Mouse (Mus musculus) bone marrow, adult 2 months (tissue): ENCODE results near the gene Fam124a.

Experiments used
- CTCF ChIP-seq: fragments of 200-500 bp; IDR thresholded peaks from 2 replicates; pipeline ENCODE4 v1.5.1; 2011; ENCODE audit warnings: low read length, control low read depth; ENCODE audit not compliant: control insufficient read depth, insufficient read depth
- POLR2A ChIP-seq: fragments of 200-500 bp; IDR thresholded peaks from 2 replicates; pipeline ENCODE4 v1.6.1; 2011; ENCODE audit warnings: low read depth, mild to moderate bottlenecking, control low read depth, low read length, borderline replicate concordance; ENCODE audit not compliant: control insufficient read depth

DNA sequence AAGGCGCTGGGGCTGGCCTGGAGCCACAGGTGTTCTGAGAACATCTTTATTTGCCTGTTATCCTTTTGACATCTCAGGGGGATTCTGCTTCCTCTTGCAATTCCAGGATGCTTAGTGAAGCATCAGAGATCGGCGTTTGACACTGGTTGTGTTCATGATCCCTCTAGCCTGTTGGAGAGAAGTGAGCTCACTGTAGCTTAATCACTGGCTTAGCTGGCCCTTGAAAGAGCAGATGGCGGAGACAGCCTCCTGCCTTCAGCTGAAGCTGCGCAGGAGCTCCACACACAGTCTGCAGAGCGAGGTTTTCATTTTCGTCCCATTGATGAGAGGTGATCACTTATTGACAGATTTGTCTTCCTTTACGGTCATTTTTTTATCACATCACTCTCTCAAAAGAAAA, 20.3 kb downstream of the Fam124a start:
- TF ChIP-seq POLR2A (no peak), CTCF (no peak)
